Mouse (Mus musculus): ENCODE measurements at regions not wholly inside any gene's neighbourhood (a gene's known extent, or its start where the extent isn't known, plus 50 kb on each side); places are given as distances from the start of the nearest gene placed in this dataset.

GRCm38 (mm10) chr17:93665889-93666288 is 467.1 kb downstream of the Adcyap1 start:
- H3K27ac ChIP-seq, result no peak overlapping the region
- 89% methylated on average over 1 of the region's 1 CpGs for WGBS
- no peak overlapping the region for H3K4me3 ChIP-seq
- H3K27me3 ChIP-seq, result no peaks in the 10 kb centered on the region
- H3K4me2 ChIP-seq (replicated peaks), result no peak overlapping the region
- no peak for ATAC-seq (ENCODE audit: low FRiP score)
- H3K36me3 ChIP-seq, result no peaks in the 10 kb centered on the region
- H3K9ac ChIP-seq, result no peak overlapping the region
- H3K4me1 ChIP-seq, result no peaks in the 10 kb centered on the region
- no peaks in the 10 kb centered on the region for H3K9me3 ChIP-seq (replicated peaks)

GRCm38 (mm10) chr17:93676366-93676962 is 477.6 kb downstream of the Adcyap1 start:
- H3K36me3 ChIP-seq, result no peaks in the 10 kb centered on the region
- H3K4me3 ChIP-seq, result no peak overlapping the region
- no peak overlapping the region for H3K4me2 ChIP-seq (replicated peaks)
- ATAC-seq (ENCODE audit: low FRiP score), result no peak
- H3K27me3 ChIP-seq, result peaks cover 8% of the 10 kb centered on the region
- no peaks in the 10 kb centered on the region for H3K4me1 ChIP-seq
- H3K27ac ChIP-seq, result no peak overlapping the region
- no peak overlapping the region for H3K9ac ChIP-seq
- 39% methylated on average over 5 of the region's 5 CpGs for WGBS
- no peaks in the 10 kb centered on the region for H3K9me3 ChIP-seq (replicated peaks)

GRCm38 (mm10) chr17:93700685-93701084 is 501.9 kb downstream of the Adcyap1 start:
- no peaks in the 10 kb centered on the region for H3K4me1 ChIP-seq
- H3K36me3 ChIP-seq, result no peaks in the 10 kb centered on the region
- no peaks in the 10 kb centered on the region for H3K9me3 ChIP-seq (replicated peaks)
- H3K4me3 ChIP-seq, result no peak overlapping the region
- H3K4me2 ChIP-seq (replicated peaks), result no peak overlapping the region
- no peak overlapping the region for H3K27ac ChIP-seq
- ATAC-seq (ENCODE audit: low FRiP score), result no peak
- H3K9ac ChIP-seq, result no peak overlapping the region
- no peaks in the 10 kb centered on the region for H3K27me3 ChIP-seq

DNA sequence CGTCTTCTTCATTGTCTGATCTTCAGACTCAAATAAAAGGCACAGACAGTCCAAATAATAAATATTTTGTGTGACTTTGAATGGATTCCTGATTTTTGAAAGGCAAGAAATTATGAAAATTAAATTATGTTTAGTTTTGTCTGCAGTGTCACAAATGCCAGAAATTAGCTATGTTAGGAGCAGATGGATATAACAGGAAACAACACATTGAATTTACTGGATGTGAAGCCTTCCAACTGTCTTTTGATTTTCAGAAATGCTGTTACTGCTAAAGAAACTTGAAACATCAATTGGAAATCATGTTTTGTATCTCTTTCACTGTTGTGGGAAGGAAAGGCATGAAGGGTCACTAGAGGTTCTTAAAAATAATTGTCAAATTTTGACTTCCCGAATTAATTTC is 518.8 kb downstream of the Adcyap1 start:
- Histone ChIP-seq H3K9me3 (replicated peaks) (no peaks in the 10 kb centered on the region), H3K4me2 (replicated peaks) (no peak overlapping the region), H3K9ac (no peak overlapping the region), H3K27me3 (no peaks in the 10 kb centered on the region), H3K4me1 (no peaks in the 10 kb centered on the region), H3K4me3 (no peak overlapping the region), H3K27ac (no peak overlapping the region), H3K36me3 (no peaks in the 10 kb centered on the region)
- 91% methylated on average over 2 of the region's 2 CpGs for WGBS
- no peak for ATAC-seq (ENCODE audit: low FRiP score)

DNA sequence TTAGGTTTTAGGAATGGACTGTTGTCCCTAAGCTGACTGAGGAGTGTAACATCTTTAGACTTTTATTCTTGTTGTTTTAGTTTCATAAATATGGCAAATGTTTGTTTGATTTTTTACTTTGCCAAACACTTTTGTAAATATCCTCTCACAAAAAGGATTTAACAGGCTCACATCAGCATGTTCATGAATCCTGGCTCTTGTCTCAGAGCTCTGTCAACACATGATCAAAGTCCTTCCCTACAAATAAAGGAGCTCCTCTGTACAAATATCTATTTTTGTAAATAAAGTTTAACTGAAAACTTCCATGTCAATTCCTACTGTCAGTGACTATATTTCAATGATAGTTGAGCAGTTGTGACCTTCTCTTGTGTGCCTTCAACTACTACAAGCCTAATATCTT is 542.5 kb downstream of the Adcyap1 start:
- Histone ChIP-seq H3K27me3 (no peaks in the 10 kb centered on the region), H3K9ac (no peak overlapping the region), H3K4me2 (replicated peaks) (no peak overlapping the region), H3K27ac (no peak overlapping the region), H3K9me3 (replicated peaks) (no peaks in the 10 kb centered on the region), H3K36me3 (no peaks in the 10 kb centered on the region), H3K4me3 (no peak overlapping the region), H3K4me1 (no peaks in the 10 kb centered on the region)
- no peak for ATAC-seq (ENCODE audit: low FRiP score)

DNA sequence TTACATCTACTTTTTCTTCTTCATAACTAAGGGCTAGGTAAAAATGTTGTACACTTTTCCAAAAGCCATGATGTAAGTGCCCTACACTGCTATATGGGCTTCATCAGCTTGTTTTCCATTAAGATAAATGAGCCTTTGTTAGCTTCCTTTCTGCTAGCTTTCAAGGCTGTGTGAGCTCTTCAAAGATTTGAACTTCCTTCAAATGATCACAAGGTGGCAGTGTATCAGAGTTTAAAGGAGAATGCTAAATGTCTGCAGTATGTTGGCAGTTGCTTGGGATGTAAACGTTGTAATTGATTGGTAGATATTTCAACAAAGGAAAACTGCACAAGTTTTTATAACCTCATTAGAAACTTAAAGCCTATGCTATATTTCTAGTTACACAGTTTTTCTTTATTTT is 563.5 kb downstream of the Adcyap1 start:
- Histone ChIP-seq H3K4me2 (replicated peaks) (no peak overlapping the region), H3K9ac (no peak overlapping the region), H3K9me3 (replicated peaks) (no peaks in the 10 kb centered on the region), H3K27me3 (no peaks in the 10 kb centered on the region), H3K4me1 (no peaks in the 10 kb centered on the region), H3K27ac (no peak overlapping the region), H3K4me3 (no peak overlapping the region), H3K36me3 (no peaks in the 10 kb centered on the region)
- peak; percentile 56; the same call in 1 of the 2 replicates for ATAC-seq (ENCODE audit: low FRiP score)
- 14% methylated on average over 1 of the region's 1 CpGs for WGBS
